Mouse (Mus musculus) macrophage (primary cell): Measurements from ENCODE around the gene Atp9a. TPM values are rescaled to one million over a fixed set of nuclear protein-coding genes. Genes with fewer than 3 reads are reported as not detected.

Experiments used
- H3K27ac ChIP-seq: fragments of 350-480 bp; formaldehyde crosslinking; 2 replicates; pipeline ENCODE4 v1.9.0; 2021
- H3K36me3 ChIP-seq: fragments of 350-480 bp; formaldehyde crosslinking; 2 replicates; pipeline ENCODE4 v1.9.0; 2021; ENCODE audit errors: inconsistent target
- H3K4me3 ChIP-seq: fragments of 350-480 bp; formaldehyde crosslinking; 2 replicates; pipeline ENCODE4 v1.9.0; 2021; ENCODE audit errors: inconsistent target
- H3K79me2 ChIP-seq: fragments of 350-480 bp; formaldehyde crosslinking; 2 replicates; pipeline ENCODE4 v1.9.0; 2021; ENCODE audit errors: inconsistent target
- WGBS: methylation state at CpG from one replicate; pipeline ENCODE4 v1.1.7; 2026; ENCODE audit warnings: inconsistent platforms; ENCODE audit not compliant: missing documents; 5-methylcytosine and 5-hydroxymethylcytosine counted together
- polyA plus RNA-seq: library from polyadenylated mRNA; stranded (reverse); fragments of 250-400 nt; gene quantifications from 3 replicates; pipeline ENCODE4 v1.2.4, GENCODE M21; 2018; ENCODE audit warnings: inconsistent platforms

Atp9a gene
- polyA plus RNA-seq, 1 experiment from 2014 or later = 0.39 TPM

DNA sequence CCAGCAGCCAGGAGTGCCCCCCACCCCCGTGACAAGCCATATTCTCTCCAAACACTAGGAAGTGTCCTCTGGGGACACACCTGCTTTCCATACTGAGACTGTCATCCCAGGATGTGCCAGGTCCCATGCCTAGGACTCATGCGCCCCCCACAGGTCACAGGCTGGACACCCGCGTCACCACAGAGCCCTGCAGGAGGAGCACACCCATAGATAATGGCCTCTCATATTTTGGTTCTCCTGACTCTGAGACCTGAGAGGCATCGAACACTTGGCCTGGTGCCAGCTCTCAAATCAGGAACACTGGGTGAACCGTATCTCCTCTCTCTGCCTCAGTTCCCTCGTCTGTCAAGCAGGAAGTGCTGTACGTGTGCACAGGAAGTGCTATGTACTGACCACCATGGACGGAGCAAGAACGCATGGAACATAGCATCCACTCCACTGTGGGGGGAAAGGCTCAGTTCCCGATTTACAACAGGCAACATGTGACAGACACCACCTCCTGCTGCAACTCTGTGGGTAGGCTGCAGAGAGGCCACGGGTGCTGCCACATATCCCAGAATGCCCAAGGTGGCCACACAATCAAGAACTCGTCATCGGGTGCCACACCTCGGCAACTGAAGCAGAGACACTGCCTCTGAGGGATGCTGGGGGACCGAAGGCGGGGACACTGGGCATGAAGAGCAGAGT, 87.1 kb downstream of the Atp9a start:
- 38% methylated on average over 17 of the region's 17 CpGs for WGBS
- no peaks in the 10 kb centered on the region for H3K36me3 ChIP-seq
- H3K4me3 ChIP-seq = no peak overlapping the region
- H3K27ac ChIP-seq = no peak overlapping the region
- H3K79me2 ChIP-seq = no peaks in the 10 kb centered on the region

- WGBS = 80% methylated on average over 8 of the region's 9 CpGs
Measured at GRCm38 (mm10) chr2:168654482-168654881, 87.7 kb downstream of the Atp9a start.

DNA sequence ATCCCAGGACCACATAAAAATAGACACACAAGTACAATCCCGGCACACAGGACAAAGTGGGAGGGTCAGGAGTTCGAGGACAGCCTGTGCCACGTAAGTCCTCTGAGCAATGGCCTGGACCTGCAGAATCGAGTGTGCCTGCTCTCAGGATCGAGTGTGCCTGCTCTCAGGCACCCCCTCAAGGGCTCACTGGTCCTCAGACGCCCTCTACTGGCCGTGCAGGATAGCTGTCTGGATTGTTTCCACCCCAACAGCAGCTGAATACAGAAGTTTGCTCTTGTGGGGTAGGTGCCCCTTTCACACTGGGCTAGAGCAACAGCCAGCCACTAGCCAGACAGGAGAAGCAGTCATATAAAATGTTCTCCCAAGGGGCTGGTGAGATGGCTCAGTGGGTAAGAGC, 90.5 kb downstream of the Atp9a start:
- H3K4me3 ChIP-seq = no peak overlapping the region
- no peak overlapping the region for H3K27ac ChIP-seq
- no peaks in the 10 kb centered on the region for H3K36me3 ChIP-seq
- no peaks in the 10 kb centered on the region for H3K79me2 ChIP-seq
- 44% methylated on average over 7 of the region's 7 CpGs for WGBS

More at GRCm38 (mm10) chr2:168654482-168654881, 87.7 kb downstream of the Atp9a start:
- H3K36me3 ChIP-seq = no peaks in the 10 kb centered on the region
- no peak overlapping the region for H3K4me3 ChIP-seq
- H3K27ac ChIP-seq = no peak overlapping the region
- H3K79me2 ChIP-seq = no peaks in the 10 kb centered on the region

DNA sequence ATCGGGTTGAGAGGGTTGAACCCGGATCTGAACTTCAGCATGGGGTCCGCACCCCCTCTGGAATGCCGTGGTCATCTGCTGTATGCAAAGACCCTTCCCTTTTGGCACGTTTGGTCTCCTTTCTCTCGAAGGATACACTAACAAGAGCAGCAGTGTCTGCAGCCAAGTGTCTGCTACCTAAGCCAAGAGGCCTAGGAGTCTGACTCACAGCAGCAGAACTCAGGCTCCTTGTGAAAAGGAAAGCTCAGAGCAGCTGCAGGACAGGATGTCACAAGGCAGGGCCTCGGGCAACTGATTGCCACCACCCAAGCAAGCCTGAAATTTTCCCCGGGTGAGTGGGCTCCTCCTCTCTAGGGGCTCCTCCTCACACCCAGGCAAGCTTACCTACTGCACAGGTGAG, 94.0 kb downstream of the Atp9a start:
- H3K27ac ChIP-seq = no peak overlapping the region
- WGBS = 87% methylated on average over 7 of the region's 8 CpGs
- no peaks in the 10 kb centered on the region for H3K79me2 ChIP-seq
- no peaks in the 10 kb centered on the region for H3K36me3 ChIP-seq
- no peak overlapping the region for H3K4me3 ChIP-seq

DNA sequence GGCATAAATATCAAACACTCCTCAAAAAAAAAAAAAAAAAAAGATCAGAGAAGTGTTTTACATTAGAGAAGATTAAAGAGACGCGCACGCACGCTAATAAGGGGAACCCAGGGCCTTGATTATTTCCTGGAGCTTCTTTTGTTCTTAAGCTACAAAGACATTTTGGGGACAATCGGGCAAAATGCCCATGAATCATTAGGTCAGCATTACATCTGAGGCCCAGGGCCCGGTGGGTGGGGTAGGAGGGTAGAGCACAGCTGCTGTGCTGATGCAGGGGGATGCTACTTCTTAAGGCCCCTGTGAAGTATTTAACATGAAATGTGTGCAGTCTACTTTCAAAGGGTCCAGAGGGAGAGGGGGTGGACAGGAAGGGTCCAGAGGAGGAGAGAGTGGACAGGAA, 97.4 kb downstream of the Atp9a start:
- Histone ChIP-seq H3K27ac (no peak overlapping the region), H3K79me2 (no peaks in the 10 kb centered on the region), H3K36me3 (no peaks in the 10 kb centered on the region), H3K4me3 (no peak overlapping the region)
- WGBS = 72% methylated on average over 6 of the region's 6 CpGs

- Histone ChIP-seq H3K4me3 (no peak overlapping the region), H3K79me2 (no peaks in the 10 kb centered on the region), H3K36me3 (no peaks in the 10 kb centered on the region), H3K27ac (no peak overlapping the region)
- WGBS = 89% methylated on average over 20 of the region's 20 CpGs
Measured at GRCm38 (mm10) chr2:168643524-168644177, 98.6 kb downstream of the Atp9a start.

DNA sequence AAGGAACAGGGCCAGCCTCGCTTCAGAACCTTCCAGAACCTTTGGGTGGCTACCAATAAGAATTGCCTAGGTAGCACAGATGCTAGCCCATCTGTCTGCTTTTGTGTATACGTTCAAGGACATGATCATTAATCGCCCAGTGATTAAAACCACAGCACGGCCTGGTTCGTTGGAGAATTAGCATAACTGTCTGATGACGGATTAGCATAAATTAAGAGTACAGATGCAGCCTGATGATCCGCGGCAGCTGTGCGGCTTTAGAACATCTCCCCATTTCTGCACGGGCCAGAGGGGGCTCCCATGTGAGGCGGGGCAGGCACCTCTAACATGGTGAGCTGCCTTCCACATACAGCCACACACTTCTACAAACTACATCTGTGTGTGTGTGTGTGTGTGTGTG, 100.0 kb downstream of the Atp9a start:
- Histone ChIP-seq H3K4me3 (no peak overlapping the region), H3K27ac (no peak overlapping the region), H3K79me2 (no peaks in the 10 kb centered on the region), H3K36me3 (no peaks in the 10 kb centered on the region)
- 88% methylated on average over 11 of the region's 11 CpGs for WGBS

DNA sequence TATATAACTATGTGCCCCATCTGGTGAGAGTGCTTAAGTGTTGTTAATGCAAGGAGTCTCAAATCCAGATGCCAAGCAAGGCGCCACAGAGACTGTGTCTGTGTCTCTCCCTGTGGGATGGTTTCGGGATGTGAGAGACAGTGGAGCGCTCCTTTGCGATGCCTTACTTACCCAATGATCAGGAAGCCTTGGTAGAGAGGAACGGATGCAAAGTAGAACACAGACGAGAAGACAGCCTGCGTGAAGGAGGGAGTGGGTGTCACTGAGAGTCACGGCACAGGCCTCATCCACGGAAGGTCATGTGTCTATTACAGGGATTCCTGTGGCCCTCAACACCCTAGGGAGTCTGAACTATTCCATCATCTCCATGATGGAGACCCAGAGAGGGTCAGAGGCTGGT, 101.7 kb downstream of the Atp9a start:
- no peaks in the 10 kb centered on the region for H3K36me3 ChIP-seq
- H3K79me2 ChIP-seq = no peaks in the 10 kb centered on the region
- no peak overlapping the region for H3K4me3 ChIP-seq
- WGBS = 95% methylated on average over 9 of the region's 9 CpGs
- H3K27ac ChIP-seq = no peak overlapping the region

DNA sequence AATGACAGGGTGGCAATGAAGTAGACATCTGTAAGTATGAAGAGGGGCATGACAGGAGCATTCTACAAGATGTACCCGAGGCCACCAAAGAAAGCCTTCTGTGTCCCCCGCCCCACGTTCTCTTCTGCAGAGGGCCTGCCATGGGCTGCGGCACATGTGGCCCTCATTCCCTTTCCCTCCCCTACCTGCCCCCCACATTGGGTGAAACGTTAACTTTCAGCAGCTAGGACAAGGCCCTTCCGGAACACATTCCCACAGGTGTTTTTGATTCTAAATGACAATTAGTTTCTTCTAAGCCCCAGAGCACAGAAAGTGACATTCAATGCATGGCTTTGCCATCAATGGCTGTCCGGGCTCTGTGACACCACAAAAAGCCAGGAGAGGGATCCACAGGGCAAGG, 107.3 kb downstream of the Atp9a start:
- Histone ChIP-seq H3K27ac (no peak overlapping the region), H3K79me2 (no peaks in the 10 kb centered on the region), H3K4me3 (no peak overlapping the region), H3K36me3 (no peaks in the 10 kb centered on the region)
- WGBS = 94% methylated on average over 7 of the region's 7 CpGs

DNA sequence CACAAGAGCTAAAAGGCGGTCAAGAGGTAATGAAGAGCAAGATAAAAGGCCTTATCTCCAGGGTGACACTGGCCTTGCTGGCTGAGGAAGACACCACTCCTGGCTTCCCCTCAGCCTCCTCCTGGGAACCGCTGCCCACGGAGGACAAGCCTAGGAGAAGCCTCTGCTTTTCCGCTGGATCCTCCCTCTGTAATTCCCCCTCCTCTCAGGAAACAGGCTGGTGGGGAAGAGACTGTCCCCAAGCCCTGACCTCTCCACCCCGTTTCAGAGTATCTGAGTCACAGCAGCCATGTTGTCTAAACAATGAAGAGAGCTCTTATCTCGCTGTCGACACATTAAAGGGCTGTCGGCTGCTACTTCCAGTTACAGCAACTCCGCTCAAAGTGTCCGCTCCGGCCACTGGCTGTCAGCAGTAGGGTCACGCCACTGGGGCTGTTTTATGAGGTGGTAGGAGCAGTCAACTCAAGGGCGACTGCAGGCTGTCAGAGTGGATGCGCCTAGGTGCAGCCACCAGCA, 108.8 kb downstream of the Atp9a start:
- Histone ChIP-seq H3K79me2 (no peaks in the 10 kb centered on the region), H3K36me3 (no peaks in the 10 kb centered on the region), H3K27ac (no peak overlapping the region), H3K4me3 (no peak overlapping the region)
- WGBS = 90% methylated on average over 14 of the region's 14 CpGs

DNA sequence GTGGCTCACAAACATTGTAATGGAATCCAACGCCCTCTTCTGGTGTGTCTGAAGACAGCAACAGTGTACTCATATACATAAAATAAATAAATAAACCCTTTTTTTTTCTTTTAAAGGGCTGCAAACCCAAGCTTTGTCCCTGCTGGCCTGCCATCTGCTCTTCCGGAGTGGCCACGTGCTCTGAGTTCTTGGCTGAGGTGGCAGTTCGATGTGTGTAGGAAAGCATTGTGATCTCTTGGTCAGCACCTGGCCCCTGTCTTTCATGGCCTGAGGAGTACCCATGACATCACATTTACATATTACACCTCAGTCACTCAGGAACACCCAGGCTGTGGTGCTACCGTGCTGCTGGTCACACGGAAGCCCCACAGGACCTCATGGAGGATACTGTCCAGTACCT, 109.7 kb downstream of the Atp9a start:
- no peak overlapping the region for H3K4me3 ChIP-seq
- WGBS = 89% methylated on average over 6 of the region's 6 CpGs
- H3K36me3 ChIP-seq = no peaks in the 10 kb centered on the region
- H3K27ac ChIP-seq = no peak overlapping the region
- no peaks in the 10 kb centered on the region for H3K79me2 ChIP-seq

- WGBS = 30% methylated on average over 8 of the region's 8 CpGs
- Histone ChIP-seq H3K27ac (no peak overlapping the region), H3K36me3 (no peaks in the 10 kb centered on the region), H3K4me3 (no peak overlapping the region), H3K79me2 (no peaks in the 10 kb centered on the region)
Measured at GRCm38 (mm10) chr2:168628787-168629186, 113.4 kb downstream of the Atp9a start.

DNA sequence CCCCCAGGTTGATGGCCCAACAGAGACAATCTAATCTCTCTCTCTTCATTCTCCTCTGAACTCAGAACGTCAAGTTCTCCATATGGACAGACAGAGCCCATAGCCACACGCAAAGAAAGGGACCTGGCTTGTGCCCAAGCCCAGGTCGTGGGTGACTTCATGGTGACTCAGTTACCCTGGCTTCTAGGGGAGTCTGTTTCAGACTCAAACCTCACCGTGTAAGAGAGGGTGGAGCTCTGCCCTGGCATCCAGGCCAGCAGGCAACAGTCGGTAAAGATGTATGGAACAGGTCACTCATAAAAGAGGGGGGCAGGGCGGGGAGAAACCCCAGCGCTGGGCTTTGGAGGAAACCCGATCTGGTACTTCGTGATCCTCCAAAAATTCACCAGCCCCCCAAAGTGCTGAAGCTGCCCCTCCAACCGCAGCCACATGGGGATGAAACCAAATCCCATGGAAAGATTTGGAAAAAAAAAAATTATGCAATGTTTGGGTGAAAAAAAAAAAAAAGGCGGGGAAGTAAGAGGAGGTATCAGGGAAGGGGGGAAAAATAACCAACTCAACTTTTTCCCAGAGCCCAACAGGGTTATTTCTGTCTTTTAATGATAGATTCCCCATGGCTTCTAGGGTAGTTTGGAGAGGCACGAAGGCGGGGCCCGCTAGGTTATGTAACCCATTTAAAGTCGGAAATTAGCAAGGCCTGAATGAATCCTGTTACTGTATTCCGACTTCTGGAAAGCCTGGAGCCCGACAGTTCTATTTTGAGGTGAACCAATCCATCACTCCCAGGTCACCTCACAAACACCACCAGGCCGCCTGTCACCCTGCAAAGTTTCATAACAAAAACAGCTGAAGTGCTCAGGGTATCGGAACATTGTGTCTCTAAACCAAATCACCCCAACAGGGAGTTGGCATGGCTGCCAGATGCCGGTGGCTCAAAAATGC, 114.1 kb downstream of the Atp9a start:
- H3K36me3 ChIP-seq = no peaks in the 10 kb centered on the region
- H3K79me2 ChIP-seq = no peaks in the 10 kb centered on the region
- no peak overlapping the region for H3K27ac ChIP-seq
- no peak overlapping the region for H3K4me3 ChIP-seq
- WGBS = 88% methylated on average over 18 of the region's 20 CpGs

DNA sequence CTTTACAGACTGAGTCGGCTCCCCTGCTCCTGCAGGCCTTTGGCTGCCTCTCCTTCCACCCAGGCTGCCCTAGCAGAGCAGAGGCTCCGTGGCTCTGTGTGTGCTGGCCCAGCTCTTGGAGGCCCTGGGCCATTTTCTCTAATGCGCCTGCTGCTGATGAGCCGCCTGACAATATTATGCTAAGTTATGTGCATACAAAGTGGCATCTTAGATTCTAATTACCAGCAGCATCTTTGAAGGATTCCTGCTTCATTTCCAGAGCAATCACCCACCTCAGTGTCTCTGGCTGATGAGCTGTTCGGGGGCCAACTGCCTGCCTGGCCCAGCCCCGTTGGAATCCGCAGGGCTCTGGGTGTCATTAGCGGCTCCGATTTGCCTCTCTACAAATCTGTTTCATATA, 115.8 kb downstream of the Atp9a start:
- no peaks in the 10 kb centered on the region for H3K36me3 ChIP-seq
- no peaks in the 10 kb centered on the region for H3K79me2 ChIP-seq
- H3K4me3 ChIP-seq = no peak overlapping the region
- WGBS = 95% methylated on average over 8 of the region's 9 CpGs
- H3K27ac ChIP-seq = no peak overlapping the region

- Histone ChIP-seq H3K36me3 (no peaks in the 10 kb centered on the region), H3K27ac (no peak overlapping the region), H3K4me3 (no peak overlapping the region), H3K79me2 (no peaks in the 10 kb centered on the region)
- 46% methylated on average over 4 of the region's 4 CpGs for WGBS
Measured at GRCm38 (mm10) chr2:168625091-168625490, 117.1 kb downstream of the Atp9a start.
